Mouse (Mus musculus): ENCODE measurements at regions not wholly inside any gene's neighbourhood (a gene's known extent, or its start where the extent isn't known, plus 50 kb on each side); places are given as distances from the start of the nearest gene placed in this dataset.
A peak's percentile ranks its signal among the peaks of the same experiment; 100 is the strongest.
"Not testable (repeated sequence)": the region's sequence is repeated elsewhere in the genome, so short reads cannot be mapped to it uniquely, and the experiment has no call there.

GRCm38 (mm10) chr16:26860566-26860965, 130.9 kb downstream of the Gmnc start:
- intact Hi-C loops (cut with DNase I), result no loop called here
- no peak for DNase-seq (ENCODE audit: extremely low spot score in 1 of 2, low spot score in 2 of 2)

GRCm38 (mm10) chr16:26849191-26849590, 142.3 kb downstream of the Gmnc start:
- no peak for DNase-seq (ENCODE audit: extremely low spot score in 1 of 2, low spot score in 2 of 2)
- intact Hi-C loops (cut with DNase I), result no loop called here

- intact Hi-C loops (cut with DNase I), result no loop called here
- peak in 1 of 2 experiments; percentile 18 for DNase-seq (ENCODE audit: extremely low spot score in 1 of 2, low spot score in 2 of 2)
Observed at GRCm38 (mm10) chr16:26827006-26827405, 164.4 kb downstream of the Gmnc start.

- DNase-seq (ENCODE audit: extremely low spot score in 1 of 2, low spot score in 2 of 2); intact Hi-C loops (cut with DNase I): not testable (repeated sequence)
Observed at GRCm38 (mm10) chr16:26811201-26811600, 180.3 kb downstream of the Gmnc start.

GRCm38 (mm10) chr16:26805426-26805825, 186.0 kb downstream of the Gmnc start:
- no peak for DNase-seq (ENCODE audit: extremely low spot score in 1 of 2, low spot score in 2 of 2)
- intact Hi-C loops (cut with DNase I), result no loop called here

GRCm38 (mm10) chr16:26787042-26787620, 204.3 kb downstream of the Gmnc start:
- intact Hi-C loops (cut with DNase I), result loop anchor here (10.0 kb wide), 1 partner anchor 358 kb away; no protein-coding TSS in a partner anchor
- DNase-seq (ENCODE audit: extremely low spot score in 1 of 2, low spot score in 2 of 2), result no peak

- DNase-seq (ENCODE audit: extremely low spot score in 1 of 2, low spot score in 2 of 2), result peak in 1 of 2 experiments; percentile 22
- intact Hi-C loops (cut with DNase I), result loop anchor here (10.0 kb wide), 1 partner anchor 362 kb away; no protein-coding TSS in a partner anchor
Observed at GRCm38 (mm10) chr16:26782331-26782730, 200.8 kb downstream of the Il1rap start.
